Mouse (Mus musculus) urinary bladder, postnatal 36 days (tissue): Measurements from ENCODE around the gene Spata46.

ENCODE experiments used
- DNase-seq, 2 experiments: peaks; one replicate each; pipeline ENCODE4 v3.0.0; 2022; ENCODE audit warnings: low spot score in 2 of 2, mixed read lengths in 1 of 2

Spata46 gene

DNA sequence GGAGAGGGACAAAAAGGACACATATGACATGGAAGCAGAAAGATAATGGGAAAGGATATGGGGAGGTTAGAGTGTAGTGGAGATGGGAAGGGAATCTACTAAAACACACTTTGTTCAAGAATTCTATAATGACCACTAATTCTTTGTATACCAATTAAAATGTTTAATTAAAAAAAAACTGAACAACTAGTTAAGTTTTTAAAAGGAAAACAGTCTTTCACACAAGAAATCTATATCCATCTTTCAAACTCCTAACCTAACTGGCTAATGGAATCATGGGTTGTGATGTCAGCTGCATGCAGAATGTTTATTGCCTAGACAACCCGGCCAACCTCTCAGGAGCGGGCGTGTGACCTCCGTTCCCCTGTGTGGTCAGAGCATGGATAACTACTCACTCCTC, at the start of gene Spata46:
Gene Spata46 (plus strand): TSS at position 301 of the 400 bp plus-strand sequence.
- no peak for DNase-seq

- DNase-seq: no peak
Observed at GRCm38 (mm10) chr1:170270281-170270680, 38.3 kb upstream of the Spata46 start.

- no peak for DNase-seq
Observed at GRCm38 (mm10) chr1:170270696-170271095, 37.9 kb upstream of the Spata46 start.

DNA sequence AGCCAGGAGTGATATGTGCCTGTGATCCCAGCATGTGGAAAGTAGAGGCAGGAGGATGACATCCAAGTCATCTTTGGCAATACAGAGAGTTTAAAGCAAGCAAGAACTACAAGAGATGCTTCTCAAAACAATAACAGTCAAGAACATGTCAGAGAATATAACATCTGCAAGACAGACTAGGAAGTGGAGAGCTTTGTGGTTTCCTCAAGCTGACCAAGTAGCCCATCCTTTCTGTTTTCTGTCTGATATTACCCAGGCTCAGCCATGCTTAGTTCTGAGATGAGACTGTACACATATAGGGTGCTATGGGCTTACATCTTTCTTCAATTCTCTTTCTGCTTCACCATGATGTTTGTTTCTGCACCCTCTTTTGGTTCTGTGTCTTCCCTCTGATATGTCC, 35.4 kb upstream of the Spata46 start:
- DNase-seq: no peak

GRCm38 (mm10) chr1:170277016-170277415, 31.6 kb upstream of the Spata46 start, which contains the start of gene Sh2d1b1:
TSS of gene Sh2d1b1 (plus strand) at chr1:170277320.
- no peak for DNase-seq

DNA sequence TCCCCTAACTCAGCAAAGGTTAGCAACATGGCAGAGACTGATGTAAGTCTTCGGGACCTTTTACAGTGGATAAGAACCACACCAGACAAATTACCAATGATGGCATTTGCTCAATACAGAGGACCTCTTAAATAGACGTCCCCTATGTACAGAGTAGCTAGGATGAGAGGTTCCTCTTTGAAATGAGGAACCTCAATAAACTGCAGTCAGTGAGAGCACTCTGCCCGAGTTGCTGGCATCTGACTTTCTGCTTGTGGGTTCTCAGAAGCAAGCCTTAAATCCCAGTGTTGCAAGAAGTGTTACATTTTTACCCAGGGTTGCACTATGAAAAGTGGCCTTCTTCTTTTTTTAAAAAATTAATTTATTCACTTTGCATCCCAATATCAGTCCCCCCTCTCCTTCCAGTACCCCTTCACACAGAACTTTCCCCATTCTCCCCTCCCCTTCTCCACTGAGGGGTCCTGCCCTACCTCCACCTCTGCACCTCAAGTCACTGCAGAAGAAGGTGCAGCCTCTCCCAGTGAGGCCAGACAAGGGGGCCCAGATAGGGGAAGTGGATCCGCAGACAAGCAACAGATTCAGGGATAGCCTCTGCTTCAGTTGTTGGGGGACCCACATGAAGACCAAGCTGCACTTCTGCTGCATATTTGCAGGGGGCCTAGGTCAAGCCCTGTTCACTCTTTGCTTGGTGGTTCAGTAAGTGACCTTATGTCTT, 26.0 kb upstream of the Spata46 start:
- DNase-seq: no peak

GRCm38 (mm10) chr1:170292239-170292951, 16.2 kb upstream of the Spata46 start:
- peak; percentile 30 to 31 for DNase-seq

DNA sequence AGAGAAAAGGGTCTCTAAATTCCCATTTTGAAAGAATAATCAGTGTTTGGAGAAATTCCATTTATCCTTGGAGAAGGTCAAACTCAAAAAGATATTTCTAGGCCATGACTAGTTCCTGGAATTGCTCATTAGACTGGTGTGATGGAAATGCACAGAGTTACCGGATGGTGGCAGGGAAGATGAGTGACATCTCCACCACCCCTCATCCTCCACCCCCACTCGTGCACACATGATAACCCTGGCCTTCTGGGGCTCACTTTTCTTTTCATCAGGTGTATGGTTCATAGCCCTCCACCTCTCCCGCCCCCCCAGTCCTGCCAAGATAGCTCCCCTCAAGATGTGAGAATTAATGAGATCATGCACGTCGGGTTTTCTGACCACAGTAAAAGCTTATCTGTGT, 15.3 kb upstream of the Spata46 start:
- DNase-seq: no peak

DNA sequence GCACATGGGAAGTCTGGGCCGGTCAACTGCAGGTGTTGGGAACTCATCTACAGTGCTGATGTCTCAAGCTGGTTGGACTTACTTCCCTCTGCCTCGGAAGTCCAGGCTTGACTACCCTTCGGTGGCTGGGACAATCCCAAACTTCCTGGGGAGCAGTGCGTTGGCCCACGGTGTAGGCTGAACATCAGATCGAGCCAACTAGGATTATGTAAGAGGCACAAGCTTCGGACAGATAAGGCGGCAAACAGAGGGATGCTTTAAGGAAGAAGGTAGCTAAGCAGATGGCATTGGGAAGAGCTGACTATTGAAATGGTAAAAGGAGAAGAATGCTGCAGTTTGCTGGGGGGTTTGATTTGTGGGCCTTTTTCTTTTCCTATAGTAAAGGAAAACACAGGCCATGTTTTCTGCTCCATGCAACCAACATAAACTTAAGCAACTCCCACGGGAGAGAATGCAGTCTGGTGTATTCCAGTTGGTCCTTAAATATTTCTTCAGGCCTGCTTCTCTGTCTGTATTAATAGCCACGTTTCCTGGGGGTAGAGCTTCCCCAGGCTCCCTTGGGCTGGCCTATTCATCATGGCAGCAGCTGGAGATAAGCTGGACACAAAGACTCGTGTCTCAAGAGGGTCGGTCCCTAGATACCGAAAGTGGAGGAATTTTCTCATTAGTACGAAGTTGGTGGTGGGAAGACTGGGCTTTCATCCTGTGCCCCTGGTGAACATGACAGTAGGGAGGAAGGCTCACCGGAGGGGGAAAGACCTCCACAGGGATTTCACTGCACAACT, 13.6 kb upstream of the Spata46 start:
- DNase-seq: no peak

GRCm38 (mm10) chr1:170299496-170299895, 9.1 kb upstream of the Spata46 start:
- DNase-seq: no peak

DNA sequence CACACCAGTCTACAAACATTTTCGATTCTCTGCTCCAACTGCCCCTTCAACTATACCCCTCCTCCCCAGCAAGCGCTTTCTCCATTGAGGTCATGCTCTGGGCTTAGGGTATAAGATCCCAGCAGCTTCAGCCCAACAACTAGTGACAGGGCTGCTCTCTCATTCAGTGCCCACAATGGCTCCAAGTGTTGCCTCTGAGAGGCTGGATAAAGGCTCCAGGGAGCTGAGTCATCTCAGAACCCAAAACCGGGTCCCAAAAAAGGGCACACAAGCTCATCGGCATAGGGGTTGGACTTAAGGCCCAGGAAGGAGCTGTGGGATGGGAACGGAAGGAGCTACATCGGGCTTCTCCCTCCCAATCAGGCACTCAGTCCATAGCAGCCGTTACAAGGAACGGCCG, 6.9 kb upstream of the Spata46 start:
- no peak for DNase-seq

- no peak for DNase-seq
Observed at GRCm38 (mm10) chr1:170302456-170302855, 6.1 kb upstream of the Spata46 start.

GRCm38 (mm10) chr1:170303103-170303502, 5.5 kb upstream of the Spata46 start:
- no peak for DNase-seq

- DNase-seq: no peak
Observed at GRCm38 (mm10) chr1:170305002-170305401, 3.6 kb upstream of the Spata46 start.

- DNase-seq: no peak
Observed at GRCm38 (mm10) chr1:170306232-170306631, 2.4 kb upstream of the Spata46 start, which contains the start of gene Gm7694. TSS of gene Gm7694 (minus strand) at chr1:170306332.

- no peak for DNase-seq
Observed at GRCm38 (mm10) chr1:170311431-170311830, 2.8 kb downstream of the Spata46 start.

DNA sequence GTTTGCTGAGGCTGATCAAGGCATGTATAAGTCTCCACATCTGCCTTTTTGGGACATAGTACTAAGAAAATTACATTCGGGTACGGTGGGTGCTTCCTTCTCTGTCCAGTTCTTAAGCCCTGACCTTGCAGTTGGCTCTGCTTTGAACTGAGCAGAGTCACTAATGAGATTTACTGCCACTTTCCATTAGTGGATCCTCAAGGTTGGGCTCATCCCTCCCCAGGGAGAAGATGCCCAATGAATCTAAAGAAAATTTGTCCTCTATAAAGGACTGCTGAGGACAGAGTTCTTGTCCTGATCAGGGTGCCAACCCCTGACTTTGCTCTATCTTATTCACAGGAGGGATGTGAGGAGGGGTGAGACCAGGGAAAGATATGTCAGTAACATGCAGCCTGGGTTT, 13.4 kb downstream of the Spata46 start:
- DNase-seq: no peak

GRCm38 (mm10) chr1:170323001-170323400, 14.4 kb downstream of the Spata46 start:
- DNase-seq: no peak

DNA sequence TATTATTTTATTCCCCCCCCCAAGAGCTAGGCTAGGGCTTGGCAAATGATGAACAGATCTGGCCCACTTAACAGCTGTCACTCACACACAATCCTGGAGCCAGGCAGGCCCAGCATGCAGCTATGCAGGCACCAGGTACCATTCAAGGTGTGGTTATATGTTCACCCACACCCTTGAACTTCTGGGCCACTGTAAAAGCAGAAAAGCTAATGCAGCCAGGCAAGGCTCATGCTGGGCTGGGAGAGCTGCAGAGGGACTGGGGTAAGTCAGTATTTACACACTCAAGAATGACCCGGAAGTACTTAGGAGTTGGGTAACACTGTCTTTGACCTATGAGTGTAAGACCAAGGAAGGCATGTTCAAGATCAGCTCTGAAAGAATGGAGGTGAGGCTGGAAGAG, 15.7 kb downstream of the Spata46 start:
- DNase-seq: no peak

- DNase-seq: no peak
Observed at GRCm38 (mm10) chr1:170325277-170325676, 16.7 kb downstream of the Spata46 start.

DNA sequence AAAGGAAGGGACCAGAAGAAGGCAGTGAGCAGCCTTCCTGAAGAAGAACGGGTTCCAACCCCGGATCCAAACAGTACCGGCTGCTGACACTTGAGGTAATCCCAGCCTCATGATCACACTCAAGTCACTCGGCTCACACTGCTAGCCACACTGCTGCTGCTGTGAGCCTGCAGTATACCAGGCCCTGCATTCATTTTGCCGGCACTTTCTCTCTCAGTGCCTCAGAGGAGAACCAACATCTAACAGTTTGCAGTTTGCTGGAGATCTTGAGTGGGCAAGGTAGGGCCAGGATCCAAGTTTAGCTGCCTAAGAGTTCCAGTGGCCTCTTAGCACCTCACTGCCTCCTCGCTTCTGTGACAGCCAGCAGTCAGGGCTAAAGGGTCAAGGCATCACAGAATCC, 23.3 kb downstream of the Spata46 start:
- no peak for DNase-seq

DNA sequence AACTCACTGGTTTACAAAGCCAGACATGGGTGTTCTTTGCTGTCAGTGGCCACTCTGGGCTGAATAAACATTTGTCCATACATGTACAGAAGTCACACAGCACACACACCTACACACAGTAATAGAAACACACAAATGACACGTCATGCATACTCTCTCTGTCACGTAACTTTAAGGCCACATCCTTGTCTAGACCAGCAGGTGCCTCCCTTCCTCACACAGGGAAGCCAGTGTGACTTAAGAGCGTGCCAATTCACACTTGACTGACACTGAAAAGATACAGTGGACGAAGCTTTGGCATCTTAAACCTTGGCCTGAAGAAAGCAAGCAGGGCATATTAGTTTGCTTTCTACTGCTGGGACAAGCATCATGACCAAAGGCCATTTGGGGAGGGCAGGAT, 24.2 kb downstream of the Spata46 start:
- DNase-seq: no peak
